In the genomic region with DNA sequence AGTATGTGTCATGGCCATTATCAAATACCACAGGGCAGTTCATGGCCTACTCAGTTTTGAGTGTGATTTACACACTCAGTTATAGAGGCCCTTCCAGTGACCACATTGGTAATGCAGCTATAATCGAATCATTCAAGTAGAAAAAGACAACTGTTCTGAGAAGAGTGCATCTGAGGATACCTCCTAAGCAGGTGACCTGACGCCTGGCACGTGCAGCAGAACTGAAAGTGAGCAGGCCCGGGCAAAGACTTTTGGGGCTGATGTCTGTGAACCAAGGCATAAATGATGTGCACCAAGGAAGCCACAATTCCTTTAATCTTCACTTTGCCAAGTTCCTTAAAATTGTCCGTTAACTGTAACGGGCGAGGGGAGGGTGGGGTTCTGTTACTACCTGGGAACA, we compare ENCODE assay signal across 30 mouse cellular contexts.
"Had no signal": no experiment of that assay in that cellular context is flagged by ENCODE, and none has a peak within 500 bp of the region (broad histone marks: within the 10 kb centered on the region; RNA-seq: fewer than 3 reads in every experiment).

No protein-coding gene starts in this region.

- H3K27ac ChIP-seq: heart, embryonic 13.5 days; heart, embryonic 15.5 days; hindbrain, embryonic 10.5 days; hindbrain, embryonic 12.5 days; hindbrain, embryonic 13.5 days; hindbrain, embryonic 14.5 days; hindbrain, embryonic 15.5 days; hindbrain, postnatal 0 days; intestine, embryonic 15.5 days; kidney, embryonic 15.5 days; kidney, postnatal 0 days; layer of hippocampus, adult 2 months; left cerebral cortex, adult 2 months had no signal

- H3K9ac ChIP-seq: heart, embryonic 12.5 days; heart, embryonic 13.5 days; heart, embryonic 15.5 days; hindbrain, embryonic 12.5 days; hindbrain, embryonic 13.5 days; hindbrain, embryonic 14.5 days; hindbrain, embryonic 15.5 days; intestine, embryonic 15.5 days; kidney, embryonic 15.5 days had no signal

- H3K27me3 ChIP-seq: heart, embryonic 12.5 days; heart, embryonic 13.5 days; heart, embryonic 15.5 days; hindbrain, embryonic 12.5 days; hindbrain, embryonic 13.5 days; hindbrain, embryonic 15.5 days; intestine, embryonic 15.5 days; kidney, embryonic 15.5 days had no signal

- H3K4me2 ChIP-seq: heart, embryonic 11.5 days; heart, embryonic 12.5 days; heart, embryonic 13.5 days; heart, embryonic 15.5 days; hindbrain, embryonic 12.5 days; hindbrain, embryonic 13.5 days; hindbrain, embryonic 14.5 days; hindbrain, embryonic 15.5 days; intestine, embryonic 15.5 days; kidney, embryonic 15.5 days had no signal

- DNase-seq: heart, postnatal 10 days; heart, postnatal 36 days; heart, postnatal 4 days; kidney, adult 11 months; kidney, adult 18-20 months; kidney, adult 2 months; kidney, adult 8-10 months; kidney, adult 9 months; kidney, postnatal 10 days; kidney, postnatal 14 days; kidney, postnatal 25 days; kidney, postnatal 36 days; kidney, postnatal 4 days; layer of hippocampus, adult 9-11 months; layer of hippocampus, postnatal 36 days had no signal

- H3K36me3 ChIP-seq: heart, embryonic 12.5 days; heart, embryonic 13.5 days; heart, embryonic 15.5 days; hindbrain, embryonic 10.5 days; hindbrain, embryonic 12.5 days; hindbrain, embryonic 13.5 days; hindbrain, embryonic 15.5 days; intestine, embryonic 15.5 days; kidney, embryonic 15.5 days had no signal

- H3K4me3 ChIP-seq: heart, embryonic 12.5 days; heart, embryonic 13.5 days; heart, embryonic 15.5 days; hindbrain, embryonic 10.5 days; hindbrain, embryonic 12.5 days; hindbrain, embryonic 13.5 days; hindbrain, embryonic 15.5 days; intestine, embryonic 15.5 days; kidney, embryonic 15.5 days; layer of hippocampus, adult 2 months; left cerebral cortex, adult 2 months had no signal

- H3K9me3 ChIP-seq: heart, embryonic 12.5 days; heart, embryonic 15.5 days; hindbrain, embryonic 10.5 days; hindbrain, embryonic 12.5 days; hindbrain, embryonic 13.5 days; hindbrain, embryonic 15.5 days; intestine, embryonic 15.5 days; kidney, embryonic 15.5 days had no signal

- H3K4me1 ChIP-seq: heart, embryonic 12.5 days; heart, embryonic 15.5 days; hindbrain, embryonic 10.5 days; hindbrain, embryonic 12.5 days; hindbrain, embryonic 13.5 days; hindbrain, embryonic 15.5 days; intestine, embryonic 15.5 days; kidney, embryonic 15.5 days had no signal
